Mouse (Mus musculus) stomach, postnatal 0 days (tissue): ENCODE measurements at regions not wholly inside any gene's neighbourhood (a gene's known extent, or its start where the extent isn't known, plus 50 kb on each side); places are given as distances from the start of the nearest gene placed in this dataset.

Experiments
- ATAC-seq: fragments of 200-750 bp; cut with Nextera tagmentation; 2 replicates; pipeline ENCODE4 v1.8.0; 2017; ENCODE audit not compliant: low FRiP score, low TSS enrichment
- DNase-seq: peaks from one replicate; pipeline ENCODE4 v3.0.0-alpha.2; 2016; ENCODE audit warnings: low spot score
- H3K27ac ChIP-seq: fragments of 300-500 bp; sonication (generic); replicated peaks from 2 replicates; pipeline ENCODE4 v1.5.1; 2014; ENCODE audit warnings: mild to moderate bottlenecking, control low read depth
- H3K27me3 ChIP-seq: fragments of 300-500 bp; sonication (generic); 2 replicates; pipeline ENCODE4 v1.6.1; 2014; ENCODE audit warnings: low read length; ENCODE audit not compliant: control insufficient read depth, insufficient read depth
- H3K36me3 ChIP-seq: fragments of 300-500 bp; sonication (generic); 2 replicates; pipeline ENCODE4 v1.6.1; 2014; ENCODE audit warnings: low read length, mixed read lengths; ENCODE audit not compliant: control insufficient read depth, insufficient read depth
- H3K4me1 ChIP-seq: fragments of 300-500 bp; sonication (generic); replicated peaks from 2 replicates; pipeline ENCODE4 v1.6.1; 2014; ENCODE audit warnings: antibody characterized with exemption; ENCODE audit not compliant: control insufficient read depth, insufficient read depth
- H3K4me2 ChIP-seq: fragments of 300-500 bp; sonication (generic); replicated peaks from 2 replicates; pipeline ENCODE4 v1.6.1; 2014; ENCODE audit warnings: low read depth, mild to moderate bottlenecking, control low read depth, moderate library complexity
- H3K4me3 ChIP-seq: fragments of 300-500 bp; sonication (generic); 2 replicates; pipeline ENCODE4 v1.5.1; 2014; ENCODE audit warnings: low read depth, low read length, control low read depth
- H3K9ac ChIP-seq: fragments of 300-500 bp; sonication (generic); 2 replicates; pipeline ENCODE4 v1.6.1; 2014; ENCODE audit warnings: mild to moderate bottlenecking, low read length, control low read depth, mixed read lengths
- H3K9me3 ChIP-seq: fragments of 300-500 bp; sonication (generic); 2 replicates; pipeline ENCODE4 v1.6.1; 2016; ENCODE audit warnings: low read length; ENCODE audit not compliant: control insufficient read depth
- CTCF ChIP-seq: IDR thresholded peaks from 2 replicates; pipeline ENCODE4 v1.5.1; 2016; ENCODE audit warnings: antibody characterized with exemption, low read depth, mild to moderate bottlenecking, moderate library complexity
- EP300 ChIP-seq: optimal IDR thresholded peaks from 2 replicates; pipeline ENCODE3; 2016; ENCODE audit warnings: antibody characterized with exemption
- WGBS: fragments of 180-500 bp; shearing (Covaris S2); extraction: QIAGEN DNeasy Blood & Tissue Kit; methylation state at CpG from one replicate; pipeline ENCODE4 v1.1.7; 2014; 5-methylcytosine and 5-hydroxymethylcytosine counted together

DNA sequence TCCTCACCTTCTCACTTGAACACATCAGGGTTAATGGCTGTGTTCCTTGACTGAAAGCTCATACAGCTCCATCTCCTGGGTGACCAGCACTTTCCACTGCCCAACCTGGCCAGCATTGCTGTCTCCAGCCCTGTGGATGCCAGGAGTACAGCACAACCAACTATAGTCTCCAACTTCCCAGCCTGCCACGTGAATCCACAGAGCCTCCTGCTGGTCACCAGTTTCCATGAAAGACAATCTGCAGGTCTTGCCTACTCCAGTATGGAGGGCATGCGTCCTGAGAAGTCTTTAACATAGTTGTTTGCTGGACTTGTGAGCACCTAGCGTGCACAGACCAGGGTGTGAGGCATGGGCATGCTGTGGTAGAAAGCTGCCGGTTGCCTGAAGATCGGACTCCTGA is 138.6 kb upstream of the Agtr1b start:
- 88% methylated on average over 5 of the region's 5 CpGs for WGBS

More for the DNA sequence above, 138.6 kb upstream of the Agtr1b start:
- Histone ChIP-seq H3K4me3 (no peak overlapping the region), H3K27me3 (no peaks in the 10 kb centered on the region), H3K9me3 (no peaks in the 10 kb centered on the region), H3K4me1 (no peaks in the 10 kb centered on the region), H3K36me3 (no peaks in the 10 kb centered on the region), H3K27ac (no peak overlapping the region), H3K9ac (no peak overlapping the region), H3K4me2 (no peak overlapping the region)
- no peak for TF ChIP-seq EP300
- peak; percentile 9; the same call in 1 of the 2 replicates for TF ChIP-seq CTCF
- DNase-seq (no peak), ATAC-seq (no peak)
